Mouse (Mus musculus) ES-E14 (cell line): ENCODE measurements at regions not wholly inside any gene's neighbourhood (a gene's known extent, or its start where the extent isn't known, plus 50 kb on each side); places are given as distances from the start of the nearest gene placed in this dataset.

Experiments used
- DNase-seq: peaks from one replicate; pipeline ENCODE4 v3.0.0-alpha.2; 2013; ENCODE audit warnings: low read depth, low spot score
- H3K27ac ChIP-seq: 2 replicates; pipeline ENCODE4 v1.5.1; 2012; ENCODE audit warnings: low read depth, mild to moderate bottlenecking, low read length, moderate library complexity, mixed read lengths; ENCODE audit not compliant: poor library complexity, insufficient read depth, severe bottlenecking
- H3K36me3 ChIP-seq: 2 replicates; pipeline ENCODE4 v1.6.1; 2012; ENCODE audit warnings: mild to moderate bottlenecking, low read length, moderate library complexity, mixed read lengths; ENCODE audit not compliant: control insufficient read depth, poor library complexity, insufficient read depth, severe bottlenecking
- H3K4me1 ChIP-seq, 2 experiments: fragments of 150-350 bp in 1 of 2; sonication (generic) in 1 of 2; 2 replicates each; pipeline ENCODE4 v1.6.1; 2012; ENCODE audit warnings: low read length in 2 of 2, mild to moderate bottlenecking in 1 of 2, mixed read lengths in 1 of 2; ENCODE audit not compliant: control insufficient read depth in 2 of 2, insufficient read depth in 2 of 2, poor library complexity in 1 of 2
- H3K4me3 ChIP-seq, 2 experiments: fragments of 150-350 bp in 1 of 2; sonication (generic) in 1 of 2; 2 replicates each; pipeline ENCODE4 v1.5.1; 2012; ENCODE audit warnings: low read length in 2 of 2, low read depth in 1 of 2, mild to moderate bottlenecking in 1 of 2, mixed read lengths in 1 of 2; ENCODE audit not compliant: insufficient read depth in 1 of 2, poor library complexity in 1 of 2, severe bottlenecking in 1 of 2
- H3K9ac ChIP-seq: 2 replicates; pipeline ENCODE4 v1.6.1; 2012; ENCODE audit warnings: low read depth, mild to moderate bottlenecking, low read length, mixed read lengths; ENCODE audit not compliant: poor library complexity, insufficient read depth, severe bottlenecking
- H3K9me3 ChIP-seq: fragments of 150-350 bp; sonication (generic); 2 replicates; pipeline ENCODE4 v1.6.1; 2012; ENCODE audit warnings: low read depth, mild to moderate bottlenecking, low read length; ENCODE audit not compliant: control insufficient read depth, insufficient read depth
- CHD2 ChIP-seq: IDR thresholded peaks from 2 replicates; pipeline ENCODE4 v1.6.1; 2014; ENCODE audit warnings: mild to moderate bottlenecking, low read depth, low read length, inconsistent platforms
- HCFC1 ChIP-seq: IDR thresholded peaks from 2 replicates; pipeline ENCODE4 v1.6.1; 2012; ENCODE audit warnings: low read length, inconsistent platforms, borderline replicate concordance; ENCODE audit not compliant: insufficient read depth
- MAFK ChIP-seq: IDR thresholded peaks from 2 replicates; pipeline ENCODE4 v1.6.1; 2014; ENCODE audit warnings: mild to moderate bottlenecking, low read depth, low read length, inconsistent platforms; ENCODE audit not compliant: insufficient read depth
- ZC3H11A ChIP-seq: IDR thresholded peaks from 2 replicates; pipeline ENCODE4 v1.6.1; 2012; ENCODE audit warnings: low read depth, mild to moderate bottlenecking, inconsistent platforms, low read length, borderline replicate concordance
- ZNF384 ChIP-seq: IDR thresholded peaks from 2 replicates; pipeline ENCODE4 v1.6.1; 2012; ENCODE audit warnings: low read depth, low read length, inconsistent platforms
- in situ Hi-C, 2 experiments: fragments of 600-800 bp; cut with MboI; formaldehyde crosslinking; loops; one replicate each; pipeline ENCODE4 v1.15.1; 2025; ENCODE audit warnings: low sequenced_read_pairs in 2 of 2, inconsistent platforms in 1 of 2; ENCODE audit not compliant: unreplicated experiment in 2 of 2

GRCm38 (mm10) chr9:14199116-14199515 is 75.8 kb upstream of the Sesn3 start:
- H3K4me3 ChIP-seq, result no peak overlapping the region
- no peak for TF ChIP-seq ZNF384
- TF ChIP-seq ZC3H11A, result no peak
- TF ChIP-seq HCFC1, result no peak
- TF ChIP-seq CHD2, result no peak
- in situ Hi-C loops, result no loop called here
- H3K9ac ChIP-seq, result no peak overlapping the region
- H3K4me1 ChIP-seq, result no peaks in the 10 kb centered on the region
- no peaks in the 10 kb centered on the region for H3K9me3 ChIP-seq
- no peaks in the 10 kb centered on the region for H3K36me3 ChIP-seq
- DNase-seq, result no peak
- H3K27ac ChIP-seq, result no peak overlapping the region

- no peak overlapping the region for H3K27ac ChIP-seq
- no peak overlapping the region for H3K4me3 ChIP-seq
- H3K9me3 ChIP-seq, result no peaks in the 10 kb centered on the region
- in situ Hi-C loops, result no loop called here
- no peaks in the 10 kb centered on the region for H3K36me3 ChIP-seq
- H3K9ac ChIP-seq, result no peak overlapping the region
- no peak for DNase-seq
- TF ChIP-seq ZC3H11A (no peak), HCFC1 (no peak), CHD2 (no peak), MAFK (no peak), ZNF384 (no peak)
- no peaks in the 10 kb centered on the region for H3K4me1 ChIP-seq
These were observed 74.7 kb upstream of the Sesn3 start for GRCm38 (mm10) chr9:14199983-14200700.

GRCm38 (mm10) chr9:14200852-14201251 is 74.0 kb upstream of the Sesn3 start:
- no peak for DNase-seq
- TF ChIP-seq HCFC1 (no peak), CHD2 (no peak), MAFK (no peak), ZC3H11A (no peak), ZNF384 (no peak)
- no peak overlapping the region for H3K9ac ChIP-seq
- no peak overlapping the region for H3K27ac ChIP-seq
- no peaks in the 10 kb centered on the region for H3K9me3 ChIP-seq
- no peaks in the 10 kb centered on the region for H3K4me1 ChIP-seq
- H3K36me3 ChIP-seq, result no peaks in the 10 kb centered on the region
- no peak overlapping the region for H3K4me3 ChIP-seq
- in situ Hi-C loops, result no loop called here

- Histone ChIP-seq H3K36me3 (no peaks in the 10 kb centered on the region), H3K9ac (no peak overlapping the region), H3K9me3 (no peaks in the 10 kb centered on the region), H3K4me1 (no peaks in the 10 kb centered on the region), H3K4me3 (no peak overlapping the region), H3K27ac (no peak overlapping the region)
- TF ChIP-seq MAFK (no peak), HCFC1 (no peak), ZNF384 (no peak), ZC3H11A (no peak)
- in situ Hi-C loops, result no loop called here
- DNase-seq, result no peak
These were observed 72.1 kb upstream of the Sesn3 start for GRCm38 (mm10) chr9:14202551-14203306.
